Comparison of ENCODE assay signal across 7 mouse cellular contexts in the genomic region with DNA sequence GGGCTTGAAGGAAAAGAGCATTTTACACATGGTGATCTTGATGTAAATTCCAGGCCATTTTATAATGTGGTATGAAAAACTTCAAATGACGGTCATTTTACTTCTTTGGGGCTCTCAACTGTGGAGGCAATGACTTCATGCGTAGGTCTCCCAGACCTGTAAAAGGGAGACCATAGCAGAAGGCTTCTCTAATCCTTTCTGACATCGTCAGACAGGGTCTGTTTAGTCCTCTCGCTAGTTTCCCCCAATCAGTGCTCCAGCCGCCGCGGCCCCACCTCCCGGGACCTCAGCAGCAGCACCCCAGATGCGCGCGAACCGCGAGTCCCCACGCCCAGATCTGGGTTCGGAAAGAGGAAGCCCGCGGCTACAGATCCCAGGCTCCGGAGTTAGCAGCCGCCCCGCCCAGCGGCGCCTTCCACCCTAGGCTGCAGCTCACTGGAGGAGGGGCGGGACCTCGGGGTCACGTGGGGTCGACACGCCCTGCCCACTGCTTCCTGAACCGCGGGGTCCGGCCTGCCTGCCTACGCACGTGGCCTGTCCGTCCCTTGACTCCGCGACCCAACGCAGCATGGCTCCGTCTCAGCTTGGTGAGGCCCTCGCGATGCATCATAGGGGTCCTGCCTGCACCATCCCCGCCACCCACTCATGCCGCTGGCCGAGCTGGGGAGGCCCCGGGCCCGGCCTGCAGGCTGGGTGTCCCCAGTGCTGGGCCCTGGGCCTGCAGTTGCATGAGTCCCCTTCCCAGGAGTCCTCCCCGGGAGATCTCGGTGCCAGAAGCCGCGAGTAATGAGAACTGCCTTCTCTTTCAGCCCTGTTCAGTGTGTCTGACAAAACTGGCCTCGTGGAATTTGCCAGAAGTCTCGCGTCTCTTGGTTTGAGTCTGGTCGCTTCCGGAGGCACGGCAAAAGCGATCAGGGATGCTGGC. TPM values are rescaled to one million over a fixed set of nuclear protein-coding genes. Genes with fewer than 3 reads are reported as not detected.
A peak's percentile ranks its signal among the peaks of the same experiment; 100 is the strongest.
DNase-seq lines count a peak whose midpoint lies in the region; ATAC-seq lines count a peak whose summit lies in the region.

A gene (plus strand): TSS at position 463 of the 925 bp plus-strand sequence.

- DNase-seq in adrenal gland, adult 8-10 months, result peak; percentile 89
- DNase-seq in embryo, embryonic 9.5 days (ENCODE audit: extremely low spot score), result peak; percentile 95
- peak; percentile 78 to 92 for DNase-seq in gastrocnemius, postnatal 4 days (ENCODE audit: low spot score in 2 of 2)
- peak; percentile 82 to 84 for DNase-seq in left cerebral cortex, postnatal 36 days (ENCODE audit: low spot score in 2 of 2)
- DNase-seq in midbrain, embryonic 11.5 days (ENCODE audit: low spot score, missing footprints), result peak; percentile 98
- DNase-seq in skeletal muscle tissue, adult 2 months (ENCODE audit: low read depth, low spot score), result peak; percentile 87

- no peaks in the 10 kb centered on the region for H3K9me3 ChIP-seq in intestine, embryonic 16.5 days (ENCODE audit: control insufficient read depth, low read length)
- H3K9me3 ChIP-seq in midbrain, embryonic 11.5 days (ENCODE audit: control insufficient read depth, low read length), result no peaks in the 10 kb centered on the region

- peak within 1 kb of the TSS; percentile 90 for H3K4me3 ChIP-seq in intestine, embryonic 16.5 days (ENCODE audit: low read length)
- peak within 1 kb of the TSS; percentile 50 for H3K4me3 ChIP-seq in midbrain, embryonic 11.5 days (ENCODE audit: low read depth, low read length)

- WGBS in intestine, embryonic 16.5 days, result under 1% methylated on average over 55 of the region's 55 CpGs
- WGBS in midbrain, embryonic 11.5 days, result under 1% methylated on average over 54 of the region's 55 CpGs

- intact Hi-C loops in left cerebral cortex, postnatal 36 days (cut with DNase I), result no loop called here

- no peaks in the 10 kb centered on the region for H3K27me3 ChIP-seq in intestine, embryonic 16.5 days (replicated peaks; ENCODE audit: control insufficient read depth, insufficient read depth, low read length)
- H3K27me3 ChIP-seq in midbrain, embryonic 11.5 days (ENCODE audit: control insufficient read depth, insufficient read depth, low read length), result no peaks in the 10 kb centered on the region

- H3K9ac ChIP-seq in intestine, embryonic 16.5 days (ENCODE audit: low read depth, low read length), result peak within 1 kb of the TSS; percentile 96
- H3K9ac ChIP-seq in midbrain, embryonic 11.5 days (ENCODE audit: low read length), result peak within 1 kb of the TSS; percentile 75

- H3K27ac ChIP-seq in intestine, embryonic 16.5 days (ENCODE audit: low read length), result peak within 1 kb of the TSS; percentile 83
- no peak within 1 kb of the TSS; the same call in 1 of the 2 replicates for H3K27ac ChIP-seq in midbrain, embryonic 11.5 days (ENCODE audit: low read depth, low read length)

- peak; percentile 100 for ATAC-seq in intestine, embryonic 16.5 days
- ATAC-seq in midbrain, embryonic 11.5 days (ENCODE audit: low FRiP score), result peak; percentile 100

- peak within 1 kb of the TSS; percentile 91 for H3K4me2 ChIP-seq in intestine, embryonic 16.5 days (ENCODE audit: low read depth, low read length)
- H3K4me2 ChIP-seq in midbrain, embryonic 11.5 days, result peak within 1 kb of the TSS; percentile 89

- peaks cover 6% of the 10 kb centered on the region; the same call in 1 of the 2 replicates for H3K4me1 ChIP-seq in intestine, embryonic 16.5 days (ENCODE audit: control insufficient read depth, insufficient read depth, low read length)
- no peaks in the 10 kb centered on the region; the same call in 1 of the 2 replicates for H3K4me1 ChIP-seq in midbrain, embryonic 11.5 days (ENCODE audit: control insufficient read depth, insufficient read depth, low read length)

- peaks cover 15% of the 10 kb centered on the region for H3K36me3 ChIP-seq in intestine, embryonic 16.5 days (ENCODE audit: control insufficient read depth, insufficient read depth, low read length)
- H3K36me3 ChIP-seq in midbrain, embryonic 11.5 days (ENCODE audit: control insufficient read depth, insufficient read depth, low read length), result peaks cover 3% of the 10 kb centered on the region; the same call in 1 of the 2 replicates

RNA-seq across cellular contexts. Expression of the gene that starts here (rescaled TPM):
- total RNA-seq in adrenal gland, adult 8-10 months (2022), result 10 to 100 TPM; 65.3 to 66.7 (median 66.3) TPM
- total RNA-seq in gastrocnemius, postnatal 4 days (2021), result 10 to 100 TPM; 33.3 to 35.5 TPM
- polyA plus RNA-seq in intestine, embryonic 16.5 days (2015; fragmentation: Nextera tagmentation; extraction: Ambion mirVana), result 60.0 and 72.1 TPM in 2 replicates
- total RNA-seq in left cerebral cortex, postnatal 36 days (2021), result 10 to 100 TPM; 28.0 to 32.3 TPM
- polyA plus RNA-seq in midbrain, embryonic 11.5 days (2014; fragmentation: Nextera tagmentation; extraction: Ambion mirVana), result 38.8 and 42.9 TPM in 2 replicates
